ENCODE assay signal across 7 mouse cellular contexts in the genomic region with DNA sequence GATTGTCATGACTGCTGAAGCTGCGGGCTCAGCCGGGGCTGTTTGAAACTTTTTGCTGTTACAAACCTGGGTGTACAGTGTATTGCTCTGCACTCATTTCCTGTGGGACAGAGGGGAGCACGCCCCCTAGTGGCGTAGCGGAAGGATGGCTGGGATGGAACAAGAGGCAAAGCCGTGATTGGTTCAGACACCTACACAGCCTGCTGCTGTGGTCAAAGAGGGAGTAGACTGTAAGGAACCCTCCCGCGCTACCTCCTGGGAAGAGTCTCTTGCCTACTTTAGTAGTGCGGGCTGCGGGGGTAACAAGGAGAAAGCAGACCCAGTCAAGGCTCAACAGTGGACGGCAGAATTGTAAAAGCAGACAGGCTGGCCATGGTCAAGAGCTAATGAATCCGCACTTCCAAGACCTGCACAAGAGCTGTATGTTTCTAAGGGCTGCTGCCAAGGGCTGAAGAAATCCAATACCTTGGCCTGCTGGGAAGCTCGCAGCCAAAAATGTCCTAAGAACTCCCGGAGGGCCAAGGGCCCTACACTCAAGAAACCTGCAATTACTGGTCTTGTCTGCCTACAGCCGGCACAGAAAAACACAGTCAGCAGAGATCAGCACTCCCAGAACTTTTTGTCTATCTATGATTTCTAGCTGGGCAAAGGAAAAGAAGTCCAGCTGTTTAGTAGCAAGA. TPM values are rescaled to one million over a fixed set of nuclear protein-coding genes. Genes with fewer than 3 reads are reported as not detected.
DNase-seq lines count a peak whose midpoint lies in the region; ATAC-seq and TF ChIP-seq lines count a peak whose summit lies in the region.

No protein-coding gene starts in this region.

- WGBS in intestine, embryonic 16.5 days, result 3% methylated on average over 15 of the region's 15 CpGs
- WGBS in limb, embryonic 10.5 days, result 6% methylated on average over 15 of the region's 15 CpGs
- WGBS in midbrain, embryonic 12.5 days, result 8% methylated on average over 15 of the region's 15 CpGs
- 1% methylated on average over 15 of the region's 15 CpGs for WGBS in small intestine, adult 2 months

- H3K4me2 ChIP-seq in intestine, embryonic 16.5 days (ENCODE audit: low read depth, low read length), result peak overlapping the region; percentile 80
- peak overlapping the region; percentile 70 for H3K4me2 ChIP-seq in midbrain, embryonic 12.5 days (replicated peaks)

- TF ChIP-seq POLR2A in small intestine, adult 2 months (IDR thresholded peaks at IDR 0.05; ENCODE audit: low read depth, low read length), result no peak

- H3K4me3 ChIP-seq in intestine, embryonic 16.5 days (ENCODE audit: low read length), result peak overlapping the region; percentile 86
- peak overlapping the region; percentile 70 for H3K4me3 ChIP-seq in limb, embryonic 10.5 days
- H3K4me3 ChIP-seq in midbrain, embryonic 12.5 days, result peak overlapping the region; percentile 55
- peak overlapping the region; percentile 58 for H3K4me3 ChIP-seq in small intestine, adult 2 months (ENCODE audit: low read depth, low read length)

- no peaks in the 10 kb centered on the region for H3K36me3 ChIP-seq in intestine, embryonic 16.5 days (ENCODE audit: control insufficient read depth, insufficient read depth, low read length)
- peaks cover 23% of the 10 kb centered on the region for H3K36me3 ChIP-seq in limb, embryonic 10.5 days
- H3K36me3 ChIP-seq in midbrain, embryonic 12.5 days, result no peaks in the 10 kb centered on the region
- peaks cover 7% of the 10 kb centered on the region; the same call in 1 of the 2 replicates for H3K36me3 ChIP-seq in small intestine, adult 2 months (ENCODE audit: control insufficient read depth, insufficient read depth, low read length)

- H3K27me3 ChIP-seq in intestine, embryonic 16.5 days (replicated peaks; ENCODE audit: control insufficient read depth, insufficient read depth, low read length), result no peaks in the 10 kb centered on the region
- no peaks in the 10 kb centered on the region for H3K27me3 ChIP-seq in limb, embryonic 10.5 days (ENCODE audit: low read depth, poor library complexity, severe bottlenecking)
- no peaks in the 10 kb centered on the region for H3K27me3 ChIP-seq in midbrain, embryonic 12.5 days
- H3K27me3 ChIP-seq in small intestine, adult 2 months (ENCODE audit: control insufficient read depth, insufficient read depth, low read length), result no peaks in the 10 kb centered on the region

- DNase-seq in adrenal gland, adult 8-10 months, result peak; percentile 76
- peak; percentile 61 for DNase-seq in embryo, embryonic 11.5 days (ENCODE audit: low read depth, low spot score)
- DNase-seq in gastrocnemius, postnatal 4 days (ENCODE audit: low spot score in 2 of 2), result peak; percentile 67 to 78
- peak; percentile 88 for DNase-seq in limb, embryonic 10.5 days (ENCODE audit: low spot score)

- peak; percentile 65 for ATAC-seq in intestine, embryonic 16.5 days
- peak; percentile 31 for ATAC-seq in midbrain, embryonic 12.5 days (ENCODE audit: low FRiP score, low read depth)

- no peaks in the 10 kb centered on the region for H3K9me3 ChIP-seq in intestine, embryonic 16.5 days (ENCODE audit: control insufficient read depth, low read length)
- no peaks in the 10 kb centered on the region for H3K9me3 ChIP-seq in limb, embryonic 10.5 days (replicated peaks)
- H3K9me3 ChIP-seq in midbrain, embryonic 12.5 days, result no peaks in the 10 kb centered on the region

- H3K9ac ChIP-seq in intestine, embryonic 16.5 days (ENCODE audit: low read depth, low read length), result peak overlapping the region; percentile 81
- peak overlapping the region; percentile 62; the same call in 1 of the 2 replicates for H3K9ac ChIP-seq in midbrain, embryonic 12.5 days (replicated peaks)

- TF ChIP-seq CTCF in small intestine, adult 2 months (IDR thresholded peaks at IDR 0.05; ENCODE audit: extremely low read depth, insufficient read length, insufficient replicate concordance, low read depth, low read length), result peak; percentile 98; the same call in 1 of the 2 replicates

- H3K4me1 ChIP-seq in intestine, embryonic 16.5 days (ENCODE audit: control insufficient read depth, insufficient read depth, low read length), result peaks cover 14% of the 10 kb centered on the region; the same call in 1 of the 2 replicates
- H3K4me1 ChIP-seq in limb, embryonic 10.5 days, result peaks cover 12% of the 10 kb centered on the region
- H3K4me1 ChIP-seq in midbrain, embryonic 12.5 days, result peaks cover 14% of the 10 kb centered on the region
- H3K4me1 ChIP-seq in small intestine, adult 2 months (ENCODE audit: control insufficient read depth, insufficient read depth, insufficient read length, low read length), result peaks cover 3% of the 10 kb centered on the region; the same call in 1 of the 2 replicates

- H3K27ac ChIP-seq in intestine, embryonic 16.5 days (ENCODE audit: low read length), result peak overlapping the region; percentile 79
- peak overlapping the region; percentile 92 for H3K27ac ChIP-seq in limb, embryonic 10.5 days
- H3K27ac ChIP-seq in midbrain, embryonic 12.5 days (replicated peaks), result peak overlapping the region; percentile 49; the same call in 1 of the 2 replicates
- H3K27ac ChIP-seq in small intestine, adult 2 months (ENCODE audit: insufficient read depth, low read depth, low read length), result no peak overlapping the region

RNA-seq across cellular contexts. Expression of a gene that starts 1.3 kb away (rescaled TPM):
- 10 to 100 TPM; 25.3 to 33.9 (median 32.5) TPM for total RNA-seq in adrenal gland, adult 8-10 months (2022)
- total RNA-seq in gastrocnemius, postnatal 4 days (2021), result 10 to 100 TPM; 17.1 to 18.1 TPM
- polyA plus RNA-seq in intestine, embryonic 16.5 days (2015; fragmentation: Nextera tagmentation; extraction: Ambion mirVana), result 34.6 and 39.1 TPM in 2 replicates
- 18.2 and 19.4 TPM in 2 replicates for polyA plus RNA-seq in limb, embryonic 10.5 days (2016; fragmentation: Nextera tagmentation; extraction: Ambion mirVana)
- polyA plus RNA-seq in midbrain, embryonic 12.5 days (2016; fragmentation: Nextera tagmentation; extraction: Ambion mirVana), result 7.8 and 11.3 TPM in 2 replicates
- polyA plus RNA-seq in small intestine, adult 2 months (2012; rRNA removed), result 24.9 and 26.1 TPM in 2 replicates

RNA-seq across cellular contexts. Expression of a gene that starts 21.1 kb away (rescaled TPM):
- total RNA-seq in adrenal gland, adult 8-10 months (2022), result 10 to 100 TPM; 38.0 to 53.2 (median 43.5) TPM
- total RNA-seq in gastrocnemius, postnatal 4 days (2021), result 10 to 100 TPM; 17.0 to 17.6 TPM
- 36.7 and 38.6 TPM in 2 replicates for polyA plus RNA-seq in intestine, embryonic 16.5 days (2015; fragmentation: Nextera tagmentation; extraction: Ambion mirVana)
- 25.9 and 29.9 TPM in 2 replicates for polyA plus RNA-seq in limb, embryonic 10.5 days (2016; fragmentation: Nextera tagmentation; extraction: Ambion mirVana)
- 26.3 and 27.0 TPM in 2 replicates for polyA plus RNA-seq in midbrain, embryonic 12.5 days (2016; fragmentation: Nextera tagmentation; extraction: Ambion mirVana)
- polyA plus RNA-seq in small intestine, adult 2 months (2012; rRNA removed), result 20.8 and 26.0 TPM in 2 replicates

RNA-seq across cellular contexts. Expression of a gene that starts 32.4 kb away (rescaled TPM):
- total RNA-seq in adrenal gland, adult 8-10 months (2022), result 10 to 100 TPM; 29.9 to 35.1 (median 31.2) TPM
- total RNA-seq in gastrocnemius, postnatal 4 days (2021), result 1 to 10 TPM; 8.1 to 8.2 TPM
- polyA plus RNA-seq in intestine, embryonic 16.5 days (2015; fragmentation: Nextera tagmentation; extraction: Ambion mirVana), result 2.8 and 4.2 TPM in 2 replicates
- polyA plus RNA-seq in limb, embryonic 10.5 days (2016; fragmentation: Nextera tagmentation; extraction: Ambion mirVana), result 0.60 and 1.4 TPM in 2 replicates
- 6.1 and 6.4 TPM in 2 replicates for polyA plus RNA-seq in midbrain, embryonic 12.5 days (2016; fragmentation: Nextera tagmentation; extraction: Ambion mirVana)
- polyA plus RNA-seq in small intestine, adult 2 months (2012; rRNA removed), result 2.9 and 3.0 TPM in 2 replicates

RNA-seq across cellular contexts. Expression of a gene that starts 50.7 kb away (rescaled TPM):
- total RNA-seq in adrenal gland, adult 8-10 months (2022), result 10 to 100 TPM; 28.2 to 37.9 (median 33.4) TPM
- 10 to 100 TPM in 1 of 2 experiments, 1 to 10 TPM in 1; 7.6 to 10.5 TPM for total RNA-seq in gastrocnemius, postnatal 4 days (2021)
- 39.5 and 42.2 TPM in 2 replicates for polyA plus RNA-seq in intestine, embryonic 16.5 days (2015; fragmentation: Nextera tagmentation; extraction: Ambion mirVana)
- polyA plus RNA-seq in limb, embryonic 10.5 days (2016; fragmentation: Nextera tagmentation; extraction: Ambion mirVana), result 16.9 and 19.5 TPM in 2 replicates
- polyA plus RNA-seq in midbrain, embryonic 12.5 days (2016; fragmentation: Nextera tagmentation; extraction: Ambion mirVana), result 11.2 and 12.9 TPM in 2 replicates
- 25.9 and 38.8 TPM in 2 replicates for polyA plus RNA-seq in small intestine, adult 2 months (2012; rRNA removed)
